Mouse (Mus musculus) spleen, embryonic (tissue): ENCODE data around the gene Gcc1.

Experiments used
- CTCF ChIA-PET: fragments of 350-600 bp; sonication (Branson Sonifier 250); formaldehyde crosslinking; loops from one replicate; lab custom pipeline; 2022; lab: Charles Lee

The Gcc1 gene

GRCm38 (mm10) chr6:28428290-28428689 lies at the start of gene Gcc1:
Gene Gcc1, minus strand, starts transcription at chr6:28428390.
- CTCF ChIA-PET: no interaction called here

- CTCF ChIA-PET: interaction anchor here (0.5 to 0.6 kb wide), 2 partner anchors 10 to 797 kb away, joined by 3 to 4 read pairs; no protein-coding TSS in a partner anchor
These were observed 46.6 kb upstream of the Gcc1 start, which contains the start of gene Snd1 for GRCm38 (mm10) chr6:28474839-28475238. Gene Snd1, plus strand, starts transcription at chr6:28475139.

DNA sequence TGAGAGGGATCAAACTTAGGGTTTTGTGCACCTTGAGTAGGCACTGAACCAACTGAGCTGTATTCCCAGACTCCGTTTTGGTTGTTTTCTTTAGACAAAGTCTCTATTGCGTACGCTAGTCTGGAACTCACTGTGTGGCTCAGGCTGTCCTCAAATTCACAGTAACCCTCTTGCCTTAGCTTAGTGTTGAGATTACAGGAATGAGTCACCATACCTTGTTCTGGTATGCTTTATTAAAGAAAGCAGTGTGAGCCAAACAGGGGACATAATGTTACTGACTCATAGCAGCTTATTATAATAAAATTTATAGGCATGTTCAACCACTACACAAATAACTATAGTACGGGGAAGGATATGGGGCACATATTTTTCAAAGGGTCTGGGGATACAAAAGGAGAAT lies 46.0 kb upstream of the Gcc1 start:
- CTCF ChIA-PET: no interaction called here

DNA sequence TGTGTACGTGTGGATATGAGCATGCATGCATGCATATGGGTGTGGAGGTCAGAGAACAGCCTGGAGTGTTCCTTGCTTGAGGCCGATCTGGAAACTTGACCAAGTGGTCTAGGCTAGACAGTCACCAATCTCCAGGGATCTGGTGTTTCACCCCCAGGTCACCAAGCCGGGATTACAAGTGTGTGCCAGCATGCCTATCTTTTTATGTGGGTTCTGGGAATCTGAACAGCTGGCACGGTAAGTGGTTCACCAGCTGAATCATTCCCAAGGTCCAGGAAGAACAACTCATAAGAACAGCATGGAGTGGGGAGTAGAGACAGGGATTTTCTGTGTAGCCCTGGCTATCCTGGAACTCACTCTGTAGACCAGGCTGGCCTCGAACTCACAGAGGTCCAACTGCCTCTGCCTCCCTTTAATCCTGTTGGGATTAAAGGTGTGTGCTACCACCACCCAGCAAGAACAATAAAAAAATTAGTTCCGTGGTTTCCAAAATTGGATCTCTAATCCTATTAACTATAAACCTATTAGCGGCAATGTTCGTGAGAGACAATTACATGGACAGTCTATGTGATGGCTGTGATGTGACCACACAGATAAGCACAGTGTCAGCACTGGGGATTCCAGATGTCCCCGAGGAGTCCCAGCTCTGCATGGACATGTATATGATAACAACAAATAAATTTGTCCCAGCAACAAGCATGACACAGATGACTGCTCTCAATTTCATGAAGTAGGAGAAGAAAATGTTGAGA lies 43.3 kb upstream of the Gcc1 start:
- CTCF ChIA-PET: no interaction called here

GRCm38 (mm10) chr6:28470621-28471020 lies 42.4 kb upstream of the Gcc1 start:
- CTCF ChIA-PET: no interaction called here

DNA sequence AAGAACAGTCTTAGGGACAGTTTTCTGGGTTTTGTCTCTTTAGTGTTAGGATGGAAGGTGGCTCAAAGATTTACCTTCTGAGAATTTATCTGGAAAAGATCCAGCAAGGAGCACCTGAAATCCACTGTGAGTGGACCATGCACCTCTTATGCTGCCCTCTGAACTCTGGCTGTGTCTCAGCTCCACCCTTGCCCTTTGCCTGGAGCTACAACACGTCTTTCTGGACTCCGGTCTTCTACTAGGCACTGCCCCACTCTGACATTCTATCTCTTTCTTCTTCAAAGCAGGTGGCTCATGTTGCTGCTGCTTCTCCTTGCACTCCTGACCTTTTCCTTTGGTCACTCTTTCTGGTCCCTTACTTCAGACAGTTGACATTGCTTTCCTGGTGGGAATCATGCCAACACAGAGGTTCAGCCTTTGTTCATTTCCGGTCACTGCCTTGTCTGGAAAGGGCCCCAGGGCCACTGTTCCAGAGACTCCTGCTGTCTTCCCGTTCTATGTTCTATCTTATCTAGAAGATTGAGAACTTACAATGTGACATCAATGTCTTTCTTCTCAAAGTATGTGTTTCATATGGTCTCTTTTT lies 41.9 kb upstream of the Gcc1 start:
- CTCF ChIA-PET: no interaction called here

DNA sequence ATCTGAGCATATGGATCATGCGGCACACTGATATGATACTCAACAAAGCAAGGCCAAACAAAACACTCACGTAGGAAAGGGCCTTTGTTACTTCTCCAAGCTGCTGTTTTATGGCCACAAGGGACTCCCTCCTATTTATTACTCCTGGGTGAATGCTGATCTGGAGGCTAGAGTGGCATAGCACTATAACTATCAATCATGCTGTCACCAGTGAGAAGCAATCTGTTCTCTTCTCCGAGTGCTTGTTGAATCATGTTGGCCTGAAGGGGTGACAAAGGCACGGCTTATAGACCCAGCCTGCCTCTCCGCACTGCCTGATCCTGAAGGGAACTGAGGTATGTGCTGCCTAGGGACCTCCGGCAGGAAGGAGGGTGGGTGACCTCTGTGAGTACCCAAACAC lies 36.4 kb upstream of the Gcc1 start:
- CTCF ChIA-PET: no interaction called here

- CTCF ChIA-PET: interaction anchor here (1.6 kb wide), 1 partner anchor 39 kb away, joined by 6 read pairs; no protein-coding TSS in a partner anchor
These were observed 32.3 kb upstream of the Gcc1 start for GRCm38 (mm10) chr6:28460534-28460933.

DNA sequence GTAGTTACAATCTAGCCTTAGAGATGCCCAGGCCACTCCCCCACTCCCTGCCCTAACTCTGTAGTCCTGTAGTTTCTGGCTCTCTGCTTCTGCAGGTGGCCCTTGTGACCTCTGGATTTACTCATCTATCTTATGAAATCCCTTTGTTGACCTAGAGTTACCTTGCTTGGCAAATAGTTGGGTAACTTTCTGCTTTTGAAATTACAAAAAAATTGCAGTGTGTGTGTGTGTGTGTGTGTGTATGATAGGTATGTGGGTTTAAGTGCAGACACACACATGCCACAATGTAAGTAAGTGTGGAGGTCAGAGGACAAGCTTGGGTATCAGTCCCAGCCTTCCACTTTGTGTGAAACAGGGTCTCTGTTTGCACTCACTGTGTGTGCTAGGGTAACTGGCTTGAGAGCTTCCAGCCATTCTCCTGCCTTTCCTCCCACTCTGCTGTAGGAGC lies 31.1 kb upstream of the Gcc1 start:
- CTCF ChIA-PET: no interaction called here

GRCm38 (mm10) chr6:28450977-28451376 lies 22.8 kb upstream of the Gcc1 start:
- CTCF ChIA-PET: no interaction called here

DNA sequence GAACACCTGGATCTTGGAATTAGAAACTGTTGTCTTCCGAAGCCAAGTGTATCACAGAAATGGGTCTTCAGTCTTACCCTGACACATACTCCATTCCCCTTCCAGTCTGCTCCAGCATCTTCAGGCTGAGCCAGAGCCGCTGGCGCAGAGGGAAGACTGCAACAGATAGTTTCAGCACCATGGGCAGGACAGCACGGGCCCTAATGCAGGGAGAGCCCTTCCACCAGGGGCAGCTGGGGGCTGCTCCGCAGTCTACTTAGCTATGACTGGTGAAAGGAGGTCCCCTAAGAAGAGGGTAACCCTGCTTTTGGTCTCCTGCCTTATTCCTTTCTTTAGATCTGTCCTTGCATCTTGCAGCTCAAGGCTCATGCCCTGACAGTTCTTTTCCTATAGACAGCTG lies 22.3 kb upstream of the Gcc1 start:
- CTCF ChIA-PET: no interaction called here

DNA sequence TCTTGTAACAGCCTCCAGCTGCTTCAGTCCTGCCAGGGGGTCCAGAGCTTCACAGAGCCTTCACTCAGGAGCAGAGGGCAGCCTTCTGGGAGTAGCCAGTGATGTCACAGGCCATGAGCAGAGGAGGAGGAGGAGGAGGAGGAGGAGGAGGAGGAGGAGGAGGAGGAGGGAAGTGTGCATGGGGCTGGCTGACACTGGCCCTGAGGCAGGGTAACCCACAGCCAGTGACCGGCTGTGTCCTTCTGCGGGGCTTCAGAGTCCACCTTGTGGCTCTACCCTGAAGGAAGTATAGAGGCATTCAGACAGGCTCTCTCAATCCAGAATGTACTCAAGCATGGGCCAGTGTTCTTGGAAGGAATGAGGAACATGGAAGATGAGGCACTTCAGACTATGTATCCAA lies 21.1 kb upstream of the Gcc1 start, which contains the start of gene Pax4:
Pax4 (minus strand) TSS at position 101 of the 400 bp plus-strand sequence.
- CTCF ChIA-PET: no interaction called here

- CTCF ChIA-PET: no interaction called here
These were observed 19.7 kb upstream of the Gcc1 start for GRCm38 (mm10) chr6:28447937-28448336.

GRCm38 (mm10) chr6:28431538-28431855 lies 3.3 kb upstream of the Gcc1 start:
- CTCF ChIA-PET: no interaction called here

- CTCF ChIA-PET: no interaction called here
These were observed 2.8 kb upstream of the Gcc1 start for GRCm38 (mm10) chr6:28430795-28431537.

GRCm38 (mm10) chr6:28429870-28430269 lies 1.7 kb upstream of the Gcc1 start:
- CTCF ChIA-PET: no interaction called here

- CTCF ChIA-PET: no interaction called here
These were observed 922 bp downstream of the Gcc1 start, which contains the start of gene Fscn3 for GRCm38 (mm10) chr6:28427096-28427839. Gene Fscn3, plus strand, starts transcription at chr6:28427789.

DNA sequence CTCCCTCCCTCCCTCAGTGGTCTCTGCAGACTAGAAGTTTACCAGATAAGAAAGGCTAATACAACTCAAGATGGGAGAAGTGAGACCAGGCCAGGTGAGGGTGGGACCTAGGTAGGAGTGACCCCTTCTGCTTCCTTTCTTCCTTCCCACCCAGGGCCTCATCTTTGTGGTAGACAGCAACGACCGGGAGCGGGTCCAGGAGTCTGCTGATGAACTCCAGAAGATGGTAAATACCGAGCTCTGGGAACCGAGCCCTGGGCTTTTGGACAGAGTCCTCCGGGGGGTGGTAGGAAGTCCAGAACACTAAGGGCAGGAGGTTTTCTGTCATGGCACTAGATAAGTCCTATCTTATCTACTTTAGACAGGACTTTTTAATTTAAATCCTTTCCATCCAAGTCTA lies 3.2 kb downstream of the Gcc1 start:
- CTCF ChIA-PET: no interaction called here

DNA sequence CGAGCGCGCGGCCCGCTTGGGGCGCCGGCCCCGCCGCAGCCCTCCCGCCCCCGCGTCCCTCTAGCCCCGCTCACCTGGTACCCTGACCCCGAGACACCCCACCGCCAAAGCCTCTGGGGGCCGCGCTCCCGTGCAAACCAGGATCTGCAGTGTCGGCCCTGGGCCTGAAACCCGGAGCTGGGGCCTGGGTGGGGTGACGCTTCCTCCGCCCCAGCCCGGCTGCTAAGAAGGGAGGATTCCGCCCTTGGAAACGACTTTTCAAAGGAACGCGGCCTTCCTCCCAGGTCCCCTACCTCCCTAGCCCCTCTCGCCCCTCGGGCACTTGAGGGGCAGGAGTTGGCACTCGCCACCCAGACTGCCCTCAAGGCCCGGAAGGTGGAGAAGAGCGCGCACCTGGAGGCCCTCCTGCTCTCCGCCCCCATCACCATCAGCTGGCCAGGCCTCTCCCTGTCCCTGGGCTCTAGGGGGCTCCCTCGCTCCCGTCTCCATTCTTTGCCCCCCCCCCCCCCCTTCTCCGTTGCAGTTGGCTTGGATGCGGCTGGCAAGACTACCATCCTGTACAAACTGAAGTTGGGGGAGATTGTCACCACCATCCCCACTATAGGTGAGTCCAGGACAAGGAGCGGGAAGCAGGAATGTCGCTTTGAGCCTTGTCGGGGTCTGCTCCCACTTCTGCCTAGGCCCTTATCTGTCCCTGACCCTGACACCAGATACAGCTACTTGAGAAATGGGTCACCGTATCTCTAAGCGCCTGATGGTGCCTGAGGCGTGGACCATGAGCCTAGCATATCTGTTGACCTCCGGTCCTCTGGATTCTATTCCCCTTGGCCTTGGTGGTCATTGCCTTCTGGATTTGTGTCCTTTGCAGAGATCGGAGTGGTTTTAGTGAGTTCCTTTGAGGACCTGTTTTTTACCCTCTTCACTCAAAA lies 4.2 kb downstream of the Gcc1 start:
- CTCF ChIA-PET: interaction anchor here (0.6 kb wide), 1 partner anchor 465 kb away, joined by 3 read pairs; no protein-coding TSS in a partner anchor

GRCm38 (mm10) chr6:28423313-28423712 lies 4.9 kb downstream of the Gcc1 start, which contains the start of gene Arf5:
Gene Arf5, plus strand, starts transcription at chr6:28423560.
- CTCF ChIA-PET: interaction anchor here (0.5 kb wide), 1 partner anchor 39 kb away, joined by 3 read pairs; no protein-coding TSS in a partner anchor
